Mouse (Mus musculus) stomach, embryonic 14.5 days (tissue): ENCODE data around the gene Pid1. TPM values are rescaled to one million over a fixed set of nuclear protein-coding genes. Genes with fewer than 3 reads are reported as not detected.

Source experiments
- ATAC-seq: fragments of 200-750 bp; cut with Nextera tagmentation; 2 replicates; pipeline ENCODE4 v1.8.0; 2017; ENCODE audit warnings: low read depth, moderate TSS enrichment; ENCODE audit not compliant: insufficient number of reproducible peaks, insufficient read depth, low FRiP score
- H3K27ac ChIP-seq: fragments of 300-500 bp; sonication (generic); 2 replicates; pipeline ENCODE4 v1.5.1; 2014; ENCODE audit warnings: mild to moderate bottlenecking, low read length, moderate library complexity, mixed read lengths
- H3K27me3 ChIP-seq: fragments of 300-500 bp; sonication (generic); 2 replicates; pipeline ENCODE4 v1.6.1; 2014; ENCODE audit warnings: low read length, control low read depth, mixed read lengths; ENCODE audit not compliant: control insufficient read depth, insufficient read depth
- H3K36me3 ChIP-seq: fragments of 300-500 bp; sonication (generic); 2 replicates; pipeline ENCODE4 v1.6.1; 2014; ENCODE audit warnings: mild to moderate bottlenecking, control low read depth, low read length, moderate library complexity, mixed read lengths; ENCODE audit not compliant: control insufficient read depth, insufficient read depth
- H3K4me1 ChIP-seq: fragments of 300-500 bp; sonication (generic); 2 replicates; pipeline ENCODE4 v1.6.1; 2014; ENCODE audit warnings: low read length, control low read depth, mixed read lengths; ENCODE audit not compliant: control insufficient read depth, insufficient read depth
- H3K4me2 ChIP-seq: fragments of 300-500 bp; sonication (generic); replicated peaks from 2 replicates; pipeline ENCODE4 v1.6.1; 2014; ENCODE audit warnings: low read depth, low read length, control low read depth
- H3K4me3 ChIP-seq: fragments of 300-500 bp; sonication (generic); 2 replicates; pipeline ENCODE4 v1.5.1; 2014; ENCODE audit warnings: low read depth, low read length, control low read depth
- H3K9ac ChIP-seq: fragments of 300-500 bp; sonication (generic); replicated peaks from 2 replicates; pipeline ENCODE4 v1.6.1; 2014; ENCODE audit warnings: low read depth, mild to moderate bottlenecking, control low read depth, low read length, moderate library complexity, mixed read lengths
- H3K9me3 ChIP-seq: fragments of 300-500 bp; sonication (generic); 2 replicates; pipeline ENCODE4 v1.6.1; 2016; ENCODE audit warnings: low read depth, low read length, control low read depth; ENCODE audit not compliant: control insufficient read depth
- WGBS: fragments of 180-500 bp; shearing (Covaris S2); extraction: QIAGEN DNeasy Blood & Tissue Kit; methylation state at CpG from one replicate; pipeline ENCODE4 v1.1.7; 2014; 5-methylcytosine and 5-hydroxymethylcytosine counted together
- polyA plus RNA-seq: library from polyadenylated mRNA; unstranded; fragments of >200 nt; fragmentation: Nextera tagmentation; extraction: Ambion mirVana; gene quantifications from 2 replicates; pipeline ENCODE4 v1.2.1, GENCODE M21; 2014

Gene Pid1
- polyA plus RNA-seq, 1 experiment from 2014 or later: 16.7 TPM

GRCm38 (mm10) chr1:84278359-84279255 lies 85.4 kb downstream of the Pid1 start:
- no peaks in the 10 kb centered on the region for H3K4me1 ChIP-seq
- H3K36me3 ChIP-seq: no peaks in the 10 kb centered on the region
- no peak overlapping the region for H3K4me2 ChIP-seq
- no peak overlapping the region for H3K4me3 ChIP-seq
- no peak overlapping the region for H3K27ac ChIP-seq
- WGBS: 71% methylated on average over 7 of the region's 7 CpGs
- H3K9me3 ChIP-seq: no peaks in the 10 kb centered on the region
- no peaks in the 10 kb centered on the region for H3K27me3 ChIP-seq
- H3K9ac ChIP-seq: no peak overlapping the region
- no peak for ATAC-seq

- no peak overlapping the region for H3K4me2 ChIP-seq
- H3K4me3 ChIP-seq: no peak overlapping the region
- no peaks in the 10 kb centered on the region for H3K4me1 ChIP-seq
- no peaks in the 10 kb centered on the region for H3K36me3 ChIP-seq
- no peak overlapping the region for H3K27ac ChIP-seq
- no peak overlapping the region for H3K9ac ChIP-seq
- H3K27me3 ChIP-seq: no peaks in the 10 kb centered on the region
- ATAC-seq: no peak
- WGBS: 49% methylated on average over 4 of the region's 4 CpGs
- no peaks in the 10 kb centered on the region for H3K9me3 ChIP-seq
These were observed 91.0 kb downstream of the Pid1 start for GRCm38 (mm10) chr1:84272951-84273350.

- ATAC-seq: no peak
- H3K27me3 ChIP-seq: no peaks in the 10 kb centered on the region
- no peak overlapping the region for H3K27ac ChIP-seq
- no peaks in the 10 kb centered on the region for H3K36me3 ChIP-seq
- WGBS: 72% methylated on average over 2 of the region's 2 CpGs
- H3K4me1 ChIP-seq: no peaks in the 10 kb centered on the region
- H3K9ac ChIP-seq: no peak overlapping the region
- no peak overlapping the region for H3K4me3 ChIP-seq
- no peaks in the 10 kb centered on the region for H3K9me3 ChIP-seq
- H3K4me2 ChIP-seq: no peak overlapping the region
These were observed 92.2 kb downstream of the Pid1 start for GRCm38 (mm10) chr1:84271712-84272200.

- H3K9me3 ChIP-seq: no peaks in the 10 kb centered on the region
- WGBS: 95% methylated on average over 2 of the region's 2 CpGs
These were observed 106.3 kb downstream of the Pid1 start for GRCm38 (mm10) chr1:84257656-84258055.

GRCm38 (mm10) chr1:84254361-84254760 lies 109.6 kb downstream of the Pid1 start:
- Histone ChIP-seq H3K27ac (no peak overlapping the region), H3K9me3 (no peaks in the 10 kb centered on the region), H3K27me3 (no peaks in the 10 kb centered on the region), H3K4me3 (no peak overlapping the region), H3K4me2 (no peak overlapping the region), H3K9ac (no peak overlapping the region), H3K36me3 (no peaks in the 10 kb centered on the region), H3K4me1 (no peaks in the 10 kb centered on the region)
- ATAC-seq: no peak
- 64% methylated on average over 5 of the region's 5 CpGs for WGBS

More at GRCm38 (mm10) chr1:84257656-84258055, 106.3 kb downstream of the Pid1 start:
- Histone ChIP-seq H3K36me3 (no peaks in the 10 kb centered on the region), H3K4me3 (no peak overlapping the region), H3K27me3 (no peaks in the 10 kb centered on the region), H3K9ac (no peak overlapping the region), H3K27ac (no peak overlapping the region), H3K4me1 (no peaks in the 10 kb centered on the region), H3K4me2 (no peak overlapping the region)
- ATAC-seq: no peak

GRCm38 (mm10) chr1:84253838-84254237 lies 110.1 kb downstream of the Pid1 start:
- Histone ChIP-seq H3K4me1 (no peaks in the 10 kb centered on the region), H3K27ac (no peak overlapping the region), H3K4me3 (no peak overlapping the region), H3K4me2 (no peak overlapping the region), H3K9me3 (no peaks in the 10 kb centered on the region), H3K27me3 (no peaks in the 10 kb centered on the region), H3K9ac (no peak overlapping the region), H3K36me3 (no peaks in the 10 kb centered on the region)
- no peak for ATAC-seq
- WGBS: 41% methylated on average over 3 of the region's 3 CpGs

GRCm38 (mm10) chr1:84251205-84251604 lies 112.8 kb downstream of the Pid1 start:
- Histone ChIP-seq H3K9ac (no peak overlapping the region), H3K27me3 (no peaks in the 10 kb centered on the region), H3K27ac (no peak overlapping the region), H3K4me2 (no peak overlapping the region), H3K9me3 (no peaks in the 10 kb centered on the region), H3K36me3 (no peaks in the 10 kb centered on the region), H3K4me3 (no peak overlapping the region), H3K4me1 (no peaks in the 10 kb centered on the region)
- ATAC-seq: no peak
- WGBS: 50% methylated on average over 1 of the region's 1 CpGs

GRCm38 (mm10) chr1:84250770-84251169 lies 113.2 kb downstream of the Pid1 start:
- Histone ChIP-seq H3K4me2 (no peak overlapping the region), H3K9ac (no peak overlapping the region), H3K4me3 (no peak overlapping the region), H3K27me3 (no peaks in the 10 kb centered on the region), H3K4me1 (no peaks in the 10 kb centered on the region), H3K27ac (no peak overlapping the region), H3K9me3 (no peaks in the 10 kb centered on the region), H3K36me3 (no peaks in the 10 kb centered on the region)
- 83% methylated on average over 1 of the region's 1 CpGs for WGBS
- no peak for ATAC-seq
